Mouse (Mus musculus) bone marrow macrophage, adult 2 months (primary cell): Measurements from ENCODE around the gene Sugt1.

Experiments
- CTCF ChIP-seq: IDR thresholded peaks from 2 replicates; pipeline ENCODE4 v1.5.1; 2012; ENCODE audit warnings: low read depth, mild to moderate bottlenecking, low read length, moderate library complexity
- POLR2A ChIP-seq: IDR thresholded peaks from 2 replicates; pipeline ENCODE4 v1.6.1; 2012; ENCODE audit warnings: mild to moderate bottlenecking, low read depth, low read length, borderline replicate concordance

DNA sequence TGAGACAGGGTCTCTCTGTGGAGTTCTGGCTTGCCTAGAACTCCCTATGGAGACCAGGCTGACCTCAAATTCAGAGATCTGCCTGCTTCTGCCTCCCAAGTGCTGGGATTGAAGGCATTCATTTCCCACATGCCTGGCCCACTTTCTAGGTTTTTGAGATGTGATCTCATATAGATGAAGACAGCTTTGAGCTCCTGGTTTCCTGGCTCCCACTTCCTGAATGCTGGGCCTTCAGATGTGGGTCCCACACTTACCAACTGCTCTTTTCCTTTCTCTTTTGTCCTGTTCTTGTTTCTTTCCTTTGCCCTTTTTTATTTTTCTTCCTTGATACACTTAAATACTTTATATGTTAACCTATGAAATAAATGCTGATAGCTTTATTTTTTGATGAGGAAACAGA is 49.6 kb upstream of the Sugt1 start:
- TF ChIP-seq CTCF (no peak), POLR2A (no peak)
